Mouse (Mus musculus): ENCODE measurements around the gene Ripk3.

Gene Ripk3

DNA sequence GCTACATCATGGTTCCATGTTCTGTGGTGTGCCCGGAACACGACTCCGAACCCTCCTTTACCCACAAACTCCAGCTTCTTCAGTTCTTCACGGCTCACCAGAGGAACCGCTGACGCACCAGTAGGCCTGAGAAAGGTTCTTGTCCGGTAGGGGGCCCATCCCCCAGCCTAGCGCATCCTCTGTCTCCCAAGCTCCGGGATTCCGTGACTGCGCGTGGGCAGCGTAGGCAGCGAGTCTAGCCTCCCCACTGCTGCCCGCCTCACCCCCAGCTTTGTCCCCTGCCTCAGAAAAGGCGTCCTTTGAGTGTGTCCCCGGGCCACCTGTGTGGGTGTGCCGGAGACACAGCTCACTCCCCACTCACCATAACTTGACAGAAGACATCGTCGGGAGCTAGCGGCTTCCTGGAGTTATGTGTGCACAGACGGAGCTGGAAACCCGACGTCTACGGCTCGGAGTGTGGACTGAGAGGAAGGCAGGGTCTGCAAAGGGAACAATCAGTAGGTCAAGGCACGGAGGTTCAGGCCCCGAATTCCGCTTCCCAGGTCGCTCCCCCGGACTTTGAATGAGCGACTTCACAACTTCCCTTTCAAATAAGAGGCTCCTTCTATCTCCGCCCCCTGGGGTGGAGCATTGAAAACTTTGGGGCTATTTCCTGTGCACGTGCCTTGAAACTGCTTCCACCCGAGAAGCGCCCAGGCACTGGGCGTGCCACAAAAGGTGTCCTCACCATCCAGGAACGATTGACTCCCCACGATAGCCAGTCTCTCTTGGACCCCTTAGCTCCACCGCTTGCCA is at the start of gene Ripk3:
Gene Ripk3 (minus strand): TSS at position 610 of the 795 bp plus-strand sequence.
- in situ Hi-C loops (cut with MboI, MseI), result loop anchor here (5.0 kb wide), 1 partner anchor 44 kb away; no protein-coding TSS in a partner anchor

DNA sequence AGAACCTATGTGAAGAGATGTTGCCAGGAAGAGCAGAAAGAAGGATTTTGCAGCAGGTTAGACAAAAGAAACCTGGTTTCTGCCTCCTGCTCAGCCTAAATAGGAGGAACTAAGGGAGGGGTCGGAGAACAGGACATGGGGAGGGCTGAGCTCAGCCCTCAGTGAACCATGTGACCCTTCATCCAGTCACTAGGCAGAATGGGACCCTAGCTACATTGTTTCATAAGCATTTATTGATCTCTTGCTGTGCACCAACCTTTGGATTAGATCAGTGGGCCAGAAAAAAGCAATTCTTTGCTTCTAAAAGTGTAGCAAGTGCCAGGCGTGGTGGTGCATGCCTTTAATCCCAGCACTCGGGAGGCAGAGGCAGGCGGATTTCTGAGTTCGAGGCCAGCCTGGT is 49.6 kb upstream of the Ripk3 start:
- in situ Hi-C loops (cut with MboI, MseI), result no loop called here

DNA sequence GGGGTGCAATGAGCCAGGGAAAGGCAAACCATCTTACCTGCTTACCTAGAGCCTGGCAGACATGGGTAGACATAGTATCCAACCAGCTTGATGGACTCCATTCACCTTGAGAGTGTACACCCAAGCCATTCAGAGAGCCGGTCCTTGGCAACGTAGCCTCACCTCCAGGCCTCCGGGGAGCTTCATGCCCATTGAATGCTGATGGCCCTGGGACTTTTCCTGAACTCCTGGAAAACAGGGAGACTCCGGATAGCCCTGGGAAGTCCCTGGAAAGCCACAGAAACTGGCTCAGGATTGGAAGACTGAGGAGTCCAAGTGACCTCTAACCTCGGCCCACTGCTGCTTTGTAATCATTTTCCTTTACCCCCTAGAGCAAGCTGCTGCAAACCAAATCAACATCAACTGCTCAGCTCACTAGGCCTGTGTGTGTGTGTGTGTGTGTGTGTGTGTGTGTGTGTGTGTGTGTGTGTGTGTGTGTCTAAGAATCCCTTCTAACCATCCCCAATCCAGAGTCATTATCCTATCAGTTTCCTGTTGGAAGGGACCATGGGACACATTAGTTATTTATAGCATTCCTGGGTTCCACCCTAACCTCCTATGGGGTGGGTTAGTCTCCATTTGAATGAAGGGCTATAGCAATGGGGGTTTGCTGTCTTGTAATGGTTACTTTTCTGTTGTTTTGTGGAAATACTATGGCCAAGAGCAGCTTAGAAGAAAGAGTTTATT is 46.3 kb upstream of the Ripk3 start:
- in situ Hi-C loops (cut with MboI, MseI), result loop anchor here (5.0 kb wide), 1 partner anchor 48 kb away; the partner anchor contains the start of gene Ripk3

DNA sequence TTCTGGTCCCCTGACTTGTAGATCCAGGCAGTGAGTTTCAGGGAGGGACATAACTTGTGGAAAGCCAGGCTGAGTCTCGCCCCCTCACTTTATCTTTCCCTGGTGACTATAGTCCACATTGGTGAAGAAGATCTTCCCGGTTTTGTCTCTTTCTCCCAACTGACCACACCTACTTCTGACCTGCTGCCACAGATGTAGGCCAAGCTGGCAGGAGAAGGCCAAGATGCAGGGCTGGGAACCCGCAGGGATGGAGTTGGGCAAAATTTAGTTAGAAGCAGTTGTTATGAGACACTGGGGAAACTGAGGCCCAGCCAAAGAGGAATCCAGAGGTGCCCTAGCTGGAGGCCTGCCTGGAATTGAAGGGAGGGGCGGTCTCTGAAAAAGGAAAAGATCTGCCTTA is 44.5 kb upstream of the Ripk3 start:
- in situ Hi-C loops (cut with MboI, MseI), result loop anchor here (5.0 kb wide), 1 partner anchor 46 kb away; the partner anchor contains the start of gene Ripk3

DNA sequence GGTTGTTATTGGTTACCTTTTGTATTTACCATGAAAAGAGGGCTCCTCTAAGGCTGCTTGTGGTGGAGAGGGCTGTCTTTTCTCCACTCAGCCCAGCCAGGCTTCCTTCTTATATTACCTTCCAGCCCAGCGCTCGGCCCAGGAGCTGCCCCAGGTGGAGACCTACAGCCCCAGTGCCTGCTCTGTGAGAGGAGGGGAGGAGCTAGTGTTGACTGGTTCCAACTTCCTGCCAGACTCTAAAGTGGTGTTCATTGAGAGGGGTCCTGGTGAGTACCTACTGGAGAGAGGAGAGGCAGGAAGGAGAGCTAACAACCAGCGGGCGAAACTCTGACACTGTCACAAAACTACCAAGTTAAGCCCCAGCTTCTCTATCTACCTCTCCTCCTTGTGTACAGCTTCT is 41.7 kb upstream of the Ripk3 start:
- in situ Hi-C loops (cut with MboI, MseI), result loop anchor here (5.0 kb wide), 1 partner anchor 43 kb away; the partner anchor contains the start of gene Ripk3

DNA sequence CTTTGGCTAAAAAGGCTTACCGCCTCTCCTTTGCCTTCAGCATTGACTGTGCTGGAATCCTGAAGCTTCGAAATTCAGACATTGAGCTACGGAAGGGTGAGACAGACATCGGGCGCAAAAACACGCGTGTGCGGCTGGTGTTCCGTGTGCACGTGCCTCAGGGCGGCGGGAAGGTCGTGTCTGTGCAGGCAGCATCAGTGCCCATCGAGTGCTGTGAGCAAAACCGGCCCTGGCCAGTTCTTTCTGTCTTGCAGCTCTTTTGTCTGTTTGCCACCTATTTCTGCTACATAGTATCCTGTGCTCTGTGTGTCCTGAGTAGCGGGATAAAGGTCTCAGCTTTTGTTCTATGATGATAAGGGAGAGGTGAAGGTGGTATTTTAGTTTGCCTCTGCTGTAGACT is 41.2 kb upstream of the Ripk3 start:
- in situ Hi-C loops (cut with MboI, MseI), result loop anchor here (5.0 kb wide), 1 partner anchor 43 kb away; the partner anchor contains the start of gene Ripk3

DNA sequence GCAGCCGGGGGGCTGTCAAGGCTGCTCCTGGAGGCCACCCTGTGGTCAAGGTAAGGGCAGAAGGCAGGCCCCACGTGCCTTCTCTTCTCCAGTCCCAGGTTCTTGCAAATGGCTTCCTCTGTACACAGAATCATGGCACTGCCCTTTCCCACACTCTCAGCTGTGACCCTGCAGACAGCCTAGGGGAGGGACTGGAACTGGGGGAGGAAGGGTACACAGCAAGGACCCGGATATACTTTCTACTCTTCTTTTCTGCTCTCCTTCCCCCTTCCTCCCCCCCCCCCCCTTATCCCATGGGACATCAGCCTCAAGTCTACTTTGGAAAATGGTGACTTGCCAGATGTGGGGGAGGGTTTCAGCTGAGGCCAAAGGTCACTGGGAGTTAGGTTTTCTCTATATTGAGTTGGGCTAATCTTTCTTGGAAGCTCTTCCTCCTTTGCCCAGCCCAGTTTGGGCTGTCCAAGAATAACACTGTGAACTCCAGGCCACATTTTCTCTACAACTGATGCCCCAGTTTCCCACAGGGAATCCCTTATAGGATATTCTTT is 40.1 kb upstream of the Ripk3 start:
- in situ Hi-C loops (cut with MboI, MseI), result no loop called here

DNA sequence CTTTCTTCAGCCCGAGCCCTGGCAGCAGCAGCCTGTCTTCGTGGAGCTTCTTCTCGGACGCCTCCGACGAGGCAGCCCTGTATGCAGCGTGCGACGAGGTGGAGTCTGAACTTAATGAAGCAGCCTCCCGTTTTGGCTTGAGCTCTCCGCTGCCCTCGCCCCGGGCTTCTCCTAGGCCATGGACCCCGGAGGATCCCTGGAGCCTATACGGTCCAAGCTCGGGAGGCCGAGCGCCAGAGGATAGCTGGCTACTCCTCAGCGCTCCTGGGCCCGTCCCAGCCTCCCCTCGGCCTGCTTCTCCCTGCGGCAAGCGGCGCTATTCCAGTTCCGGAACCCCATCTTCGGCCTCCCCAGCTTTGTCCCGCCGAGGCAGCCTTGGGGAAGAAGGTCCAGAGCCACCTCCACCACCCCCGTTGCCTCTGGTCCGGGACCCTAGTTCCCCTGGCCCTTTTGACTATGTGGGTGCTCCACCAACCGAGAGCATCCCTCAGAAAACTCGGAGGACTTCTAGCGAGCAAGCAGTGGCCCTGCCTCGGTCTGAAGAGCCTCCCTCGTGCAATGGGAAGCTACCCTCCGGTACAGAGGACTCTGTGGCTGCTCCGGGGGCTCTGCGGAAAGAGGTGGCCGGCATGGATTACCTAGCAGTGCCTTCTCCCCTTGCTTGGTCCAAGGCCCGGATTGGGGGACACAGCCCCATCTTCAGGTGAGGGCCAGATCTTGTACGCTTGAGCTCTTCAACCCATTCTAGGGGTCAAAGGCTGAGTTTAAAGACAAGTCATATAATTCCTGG is 38.1 kb upstream of the Ripk3 start:
- in situ Hi-C loops (cut with MboI, MseI), result no loop called here

DNA sequence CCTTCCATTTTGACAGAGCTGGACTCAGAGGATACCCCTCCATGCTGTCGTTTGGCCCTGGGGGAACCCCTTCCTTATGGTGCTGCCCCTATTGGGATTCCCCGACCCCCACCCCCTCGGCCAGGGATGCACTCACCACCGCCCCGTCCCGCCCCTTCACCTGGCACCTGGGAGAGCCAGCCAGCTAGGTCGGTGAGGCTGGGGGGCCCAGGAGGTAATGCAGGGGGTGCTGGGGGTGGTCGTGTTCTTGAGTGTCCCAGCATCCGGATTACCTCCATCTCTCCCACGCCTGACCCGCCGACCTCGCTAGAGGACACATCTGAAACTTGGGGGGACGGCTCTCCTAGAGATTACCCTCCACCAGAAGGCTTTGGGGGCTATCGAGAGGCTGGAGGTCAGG is 37.5 kb upstream of the Ripk3 start:
- in situ Hi-C loops (cut with MboI, MseI), result no loop called here

DNA sequence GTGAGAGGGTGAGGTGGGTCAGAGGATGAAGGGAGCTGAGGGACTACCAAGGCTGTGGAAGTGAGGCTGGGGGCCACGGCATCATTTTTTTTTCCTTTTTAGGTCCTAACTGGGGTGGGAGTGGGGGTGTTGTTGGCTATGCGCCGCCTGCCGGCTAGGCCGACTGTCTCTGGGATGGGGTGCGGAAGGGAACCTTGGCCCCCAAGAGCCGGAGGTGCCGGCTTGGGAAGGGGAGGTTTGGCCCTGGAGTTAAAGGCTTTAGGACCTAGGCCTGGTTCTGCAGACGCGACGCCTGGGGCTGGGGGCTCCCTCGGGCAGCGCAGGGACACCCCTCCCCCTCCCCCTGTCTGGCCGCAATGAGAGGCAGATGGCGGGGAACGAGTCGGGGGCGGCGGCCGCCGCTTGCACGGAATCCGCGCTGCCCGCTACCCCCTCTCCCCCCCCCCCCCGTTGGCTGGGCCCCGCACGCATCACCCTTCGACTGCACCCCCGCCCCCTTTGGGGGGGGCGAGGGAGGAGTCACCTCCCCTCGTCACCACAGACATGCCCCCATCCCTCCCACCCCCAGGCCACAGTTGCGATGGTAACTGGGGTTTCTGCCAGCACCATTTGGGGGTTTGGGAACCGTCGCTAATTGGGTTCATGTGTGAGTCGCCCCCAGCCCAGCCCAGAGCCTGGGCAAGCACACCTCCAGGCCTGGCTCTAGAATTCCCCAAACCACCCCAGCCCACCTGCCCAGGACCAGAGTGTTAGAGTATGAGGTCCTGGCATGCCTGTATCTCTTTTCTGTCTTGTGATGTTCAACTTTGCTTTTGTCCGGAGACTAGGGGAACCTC is 36.8 kb upstream of the Ripk3 start:
- in situ Hi-C loops (cut with MboI, MseI), result no loop called here

DNA sequence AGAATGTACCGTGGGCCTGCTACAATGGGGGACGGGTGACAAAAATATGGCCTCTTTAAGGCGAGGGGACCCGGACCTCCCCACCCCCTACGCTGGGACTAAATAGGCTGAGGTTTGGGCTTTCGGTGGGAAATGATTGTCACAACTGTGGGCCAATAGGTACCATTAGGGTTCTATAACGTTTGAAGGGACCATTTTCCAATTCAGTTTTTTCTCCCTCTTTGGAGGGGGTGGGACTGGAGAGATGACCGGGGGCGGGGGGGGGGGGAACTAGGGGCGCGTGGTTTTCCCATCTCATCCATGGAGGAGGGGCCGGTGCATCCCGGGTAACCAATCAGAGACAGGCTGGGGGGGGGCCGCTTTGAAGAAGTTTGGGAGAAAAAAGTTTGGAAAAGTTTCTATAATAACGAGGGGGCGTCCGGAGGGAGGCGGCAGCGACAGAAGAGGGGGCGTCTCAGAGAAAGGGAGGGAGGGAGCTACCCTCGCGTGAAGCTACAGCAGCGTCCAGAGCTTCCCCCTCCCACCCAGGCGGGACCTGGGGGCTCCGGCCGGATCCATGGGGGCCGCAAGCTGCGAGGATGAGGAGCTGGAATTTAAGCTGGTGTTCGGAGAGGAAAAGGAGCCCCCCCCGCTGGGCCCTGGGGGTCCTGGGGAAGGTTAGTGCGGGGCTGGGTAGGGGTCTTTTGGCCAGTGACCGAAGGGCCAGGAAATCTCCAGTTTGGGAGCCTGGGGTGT is 36.0 kb upstream of the Ripk3 start:
- in situ Hi-C loops (cut with MboI, MseI), result no loop called here

DNA sequence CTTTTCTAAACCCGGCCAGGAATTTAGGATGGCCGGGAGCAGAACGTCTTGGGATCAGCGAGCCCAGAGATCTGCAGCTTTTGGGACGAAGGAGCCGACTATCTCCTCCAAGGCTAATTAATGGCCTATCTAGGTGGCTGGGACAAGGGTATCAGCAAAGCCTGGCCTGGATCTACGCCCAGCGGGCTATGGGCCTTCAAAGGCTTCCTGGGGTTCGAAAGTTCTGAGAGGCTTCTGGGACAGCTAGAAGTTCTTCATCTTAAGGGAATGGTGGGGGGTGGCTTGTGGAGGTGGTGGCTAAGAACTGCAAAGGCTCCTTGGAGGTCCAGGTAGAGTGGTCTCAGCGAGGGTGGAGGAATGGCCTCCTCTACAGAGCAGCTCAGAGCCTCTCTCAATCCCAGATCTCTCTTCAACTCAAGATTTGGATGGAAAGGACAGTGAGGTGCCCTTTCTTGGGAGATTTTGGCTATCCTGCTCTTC is 35.4 kb upstream of the Ripk3 start:
- in situ Hi-C loops (cut with MboI, MseI), result no loop called here

DNA sequence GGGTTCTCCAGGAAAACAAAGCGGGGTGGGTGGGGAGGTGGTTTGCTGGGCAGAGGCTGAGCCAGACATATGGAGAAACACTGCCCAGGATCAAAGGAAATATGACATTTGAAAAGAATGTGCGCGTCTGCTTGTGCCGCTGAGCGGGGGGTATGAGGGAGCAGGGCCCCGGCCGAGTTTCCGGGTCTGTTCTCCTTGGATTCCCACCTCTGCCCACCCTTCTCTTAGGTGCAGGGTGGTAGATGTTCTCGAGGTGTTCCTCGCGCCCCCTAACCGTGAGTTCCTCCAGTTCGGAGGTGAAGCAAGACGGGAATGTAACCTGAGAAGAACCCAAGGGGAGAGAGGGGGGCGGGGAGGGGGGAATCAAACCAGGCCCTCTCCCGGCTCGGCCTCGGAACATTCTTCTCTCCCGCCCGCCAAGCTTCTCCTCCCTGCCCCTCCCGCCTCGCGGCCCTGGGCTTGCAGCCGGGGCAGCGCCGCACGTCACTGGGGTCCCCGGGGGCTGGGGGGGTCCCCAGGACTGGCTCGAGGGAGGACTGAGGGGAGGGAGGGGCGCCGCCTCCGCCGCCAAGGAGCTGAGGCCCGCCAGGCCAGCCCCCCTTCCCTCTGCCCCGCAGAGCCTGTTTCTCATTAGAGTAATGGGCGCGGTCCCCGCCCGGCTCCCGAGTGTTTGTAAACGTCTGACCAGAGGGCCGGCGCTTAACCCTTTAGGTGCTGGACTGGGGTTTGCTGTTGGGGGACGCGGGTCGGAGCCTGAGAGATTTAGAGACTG is 34.5 kb upstream of the Ripk3 start, which contains the start of gene Nfatc4:
Gene Nfatc4 (plus strand): TSS at position 154 of the 772 bp plus-strand sequence.
- in situ Hi-C loops (cut with MboI, MseI), result no loop called here

DNA sequence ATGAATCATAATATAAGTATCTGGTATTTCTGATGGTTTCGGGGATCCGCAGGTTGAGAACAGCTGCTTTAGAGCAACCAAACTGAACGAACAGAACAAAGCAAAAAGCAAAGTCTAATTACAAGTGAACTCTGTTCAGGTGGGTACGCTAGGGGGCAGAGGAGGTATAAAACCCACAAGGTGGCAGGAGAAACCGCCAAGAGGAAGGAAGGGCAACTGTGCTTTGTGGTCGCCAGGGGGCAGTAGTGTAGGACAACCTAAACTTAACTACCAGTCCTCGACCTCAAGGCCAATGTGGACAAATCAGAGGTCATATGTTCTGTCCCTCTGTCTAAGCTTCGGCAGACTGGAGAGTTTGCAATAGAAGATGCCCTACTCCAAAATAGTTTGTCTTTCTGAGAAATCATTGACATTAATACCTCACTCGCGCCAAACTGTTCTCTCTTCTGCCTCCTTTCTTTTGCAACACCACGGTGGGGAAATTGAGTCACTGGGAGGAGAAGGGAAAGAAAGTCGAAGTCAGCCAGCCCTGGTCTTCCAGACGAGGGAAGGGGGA is 33.8 kb upstream of the Ripk3 start:
- in situ Hi-C loops (cut with MboI, MseI), result no loop called here

DNA sequence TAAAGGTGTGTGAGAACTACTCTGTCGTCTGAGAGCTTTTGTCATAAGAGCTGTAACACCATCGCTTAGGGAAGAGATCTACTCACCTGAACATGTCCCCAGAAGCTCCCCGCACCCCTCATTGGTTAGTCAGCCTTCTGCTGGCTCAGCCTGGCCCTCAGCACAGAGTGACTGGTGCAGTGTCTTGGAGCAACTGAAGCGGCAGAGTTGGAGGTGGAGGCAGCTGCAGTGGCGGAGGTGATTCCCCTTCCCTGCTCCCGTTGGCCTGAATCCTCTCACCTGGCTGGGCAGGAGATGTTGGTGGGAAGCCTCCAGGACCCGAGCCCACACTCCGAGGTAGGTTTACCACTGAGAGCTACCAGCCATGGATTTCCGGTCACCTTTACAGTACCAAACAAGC is 31.9 kb upstream of the Ripk3 start:
- in situ Hi-C loops (cut with MboI, MseI), result no loop called here

DNA sequence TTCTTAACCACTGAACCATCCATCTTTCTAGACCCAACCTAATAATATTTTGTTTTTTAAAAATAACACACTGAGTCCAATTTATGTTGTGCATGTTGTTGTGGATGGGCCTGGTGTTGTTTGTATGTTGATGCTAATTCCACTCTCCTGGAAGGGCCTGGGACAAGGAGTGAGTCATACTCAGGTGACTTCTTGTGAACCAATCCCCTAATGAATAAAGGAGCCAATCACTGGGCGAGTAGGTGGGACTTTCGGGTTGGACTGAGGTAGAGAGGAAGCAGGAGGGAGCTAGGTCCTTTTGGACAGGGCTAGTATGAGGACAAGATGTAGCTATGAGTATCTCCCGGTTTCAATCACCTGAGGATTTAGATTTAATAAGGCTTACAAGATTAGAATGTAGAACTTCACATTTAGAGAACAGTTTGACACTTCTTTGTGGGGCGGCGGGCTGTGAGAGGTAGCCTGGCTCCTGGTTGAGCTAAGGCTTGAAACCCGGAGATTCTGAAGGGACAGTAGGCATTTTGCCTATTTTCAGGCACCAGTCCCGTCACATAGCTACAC is 31.3 kb upstream of the Ripk3 start:
- in situ Hi-C loops (cut with MboI, MseI), result no loop called here

DNA sequence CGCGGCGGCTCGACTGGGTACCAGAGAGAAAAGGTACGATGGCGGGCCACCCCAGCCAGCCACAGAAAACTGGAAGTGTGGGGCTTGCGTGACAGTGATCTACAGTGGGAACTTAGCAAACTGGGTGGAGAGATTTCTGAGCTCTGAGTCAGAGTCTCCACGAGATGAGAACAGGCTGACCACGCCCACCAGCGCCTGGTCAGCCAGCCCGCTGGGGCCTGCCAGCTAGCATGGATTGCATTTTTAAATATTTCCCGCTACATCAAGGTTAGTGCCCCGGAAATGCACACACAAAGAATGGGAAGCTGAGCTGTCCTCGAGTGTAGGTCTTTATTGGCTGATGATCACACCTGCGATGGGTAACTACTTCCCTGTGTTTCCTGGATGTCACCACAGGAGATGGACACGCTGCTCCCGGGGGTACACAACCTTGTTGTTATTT is 26.7 kb upstream of the Ripk3 start:
- in situ Hi-C loops (cut with MboI, MseI), result no loop called here

DNA sequence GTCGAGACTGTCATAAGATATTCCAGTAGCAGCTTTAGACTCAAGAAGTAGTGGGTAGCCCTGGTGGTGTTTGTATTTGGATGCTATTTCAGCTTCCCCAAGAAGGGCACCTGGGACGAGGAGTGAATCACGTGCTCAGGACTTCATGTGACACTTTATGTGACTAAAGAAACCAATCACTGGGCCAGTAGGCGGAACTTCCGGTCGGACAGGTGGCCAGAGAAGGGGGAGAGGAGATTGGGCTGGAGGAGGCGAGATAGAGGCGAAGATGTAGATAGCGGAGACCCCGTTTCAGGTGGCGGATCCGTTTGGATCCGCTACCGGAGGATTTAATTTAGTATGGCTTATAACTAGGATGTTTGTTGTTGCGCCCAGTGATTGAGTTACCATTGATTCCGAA is 26.2 kb upstream of the Ripk3 start:
- in situ Hi-C loops (cut with MboI, MseI), result no loop called here
